Mouse (Mus musculus) stomach, postnatal 0 days (tissue): ENCODE data around the gene Dad1. TPM values are rescaled to one million over a fixed set of nuclear protein-coding genes. Genes with fewer than 3 reads are reported as not detected.

Experiments used
- ATAC-seq: fragments of 200-750 bp; cut with Nextera tagmentation; 2 replicates; pipeline ENCODE4 v1.8.0; 2017; ENCODE audit not compliant: low FRiP score, low TSS enrichment
- DNase-seq: peaks from one replicate; pipeline ENCODE4 v3.0.0-alpha.2; 2016; ENCODE audit warnings: low spot score
- H3K27ac ChIP-seq: fragments of 300-500 bp; sonication (generic); replicated peaks from 2 replicates; pipeline ENCODE4 v1.5.1; 2014; ENCODE audit warnings: mild to moderate bottlenecking, control low read depth
- H3K27me3 ChIP-seq: fragments of 300-500 bp; sonication (generic); 2 replicates; pipeline ENCODE4 v1.6.1; 2014; ENCODE audit warnings: low read length; ENCODE audit not compliant: control insufficient read depth, insufficient read depth
- H3K36me3 ChIP-seq: fragments of 300-500 bp; sonication (generic); 2 replicates; pipeline ENCODE4 v1.6.1; 2014; ENCODE audit warnings: low read length, mixed read lengths; ENCODE audit not compliant: control insufficient read depth, insufficient read depth
- H3K4me1 ChIP-seq: fragments of 300-500 bp; sonication (generic); replicated peaks from 2 replicates; pipeline ENCODE4 v1.6.1; 2014; ENCODE audit warnings: antibody characterized with exemption; ENCODE audit not compliant: control insufficient read depth, insufficient read depth
- H3K4me2 ChIP-seq: fragments of 300-500 bp; sonication (generic); replicated peaks from 2 replicates; pipeline ENCODE4 v1.6.1; 2014; ENCODE audit warnings: low read depth, mild to moderate bottlenecking, control low read depth, moderate library complexity
- H3K4me3 ChIP-seq: fragments of 300-500 bp; sonication (generic); 2 replicates; pipeline ENCODE4 v1.5.1; 2014; ENCODE audit warnings: low read depth, low read length, control low read depth
- H3K9ac ChIP-seq: fragments of 300-500 bp; sonication (generic); 2 replicates; pipeline ENCODE4 v1.6.1; 2014; ENCODE audit warnings: mild to moderate bottlenecking, low read length, control low read depth, mixed read lengths
- H3K9me3 ChIP-seq: fragments of 300-500 bp; sonication (generic); 2 replicates; pipeline ENCODE4 v1.6.1; 2016; ENCODE audit warnings: low read length; ENCODE audit not compliant: control insufficient read depth
- CTCF ChIP-seq: IDR thresholded peaks from 2 replicates; pipeline ENCODE4 v1.5.1; 2016; ENCODE audit warnings: antibody characterized with exemption, low read depth, mild to moderate bottlenecking, moderate library complexity
- EP300 ChIP-seq: optimal IDR thresholded peaks from 2 replicates; pipeline ENCODE3; 2016; ENCODE audit warnings: antibody characterized with exemption
- WGBS: fragments of 180-500 bp; shearing (Covaris S2); extraction: QIAGEN DNeasy Blood & Tissue Kit; methylation state at CpG from one replicate; pipeline ENCODE4 v1.1.7; 2014; 5-methylcytosine and 5-hydroxymethylcytosine counted together
- polyA plus RNA-seq: library from polyadenylated mRNA; unstranded; fragments of >200 nt; fragmentation: Nextera tagmentation; extraction: Ambion mirVana; gene quantifications from 2 replicates; pipeline ENCODE4 v1.2.1, GENCODE M21; 2015

Dad1 gene
- polyA plus RNA-seq, 1 experiment from 2014 or later: 433 TPM

GRCm38 (mm10) chr14:54264231-54264630, 10.3 kb upstream of the Dad1 start:
- DNase-seq: no peak
- no peak for TF ChIP-seq CTCF
- no peak for TF ChIP-seq EP300
- Histone ChIP-seq H3K4me1 (no peaks in the 10 kb centered on the region), H3K36me3 (peaks cover 18% of the 10 kb centered on the region), H3K27ac (no peak overlapping the region), H3K9ac (no peak overlapping the region), H3K4me3 (no peak overlapping the region), H3K9me3 (no peaks in the 10 kb centered on the region), H3K4me2 (no peak overlapping the region), H3K27me3 (no peaks in the 10 kb centered on the region)
- 91% methylated on average over 7 of the region's 7 CpGs for WGBS
- no peak for ATAC-seq

- DNase-seq: no peak
- 93% methylated on average over 6 of the region's 6 CpGs for WGBS
- H3K4me1 ChIP-seq: no peaks in the 10 kb centered on the region; the same call in 1 of the 2 replicates
These were observed 9.2 kb upstream of the Dad1 start for GRCm38 (mm10) chr14:54263099-54263498.

GRCm38 (mm10) chr14:54262622-54263021, 8.7 kb upstream of the Dad1 start:
- no peaks in the 10 kb centered on the region; the same call in 1 of the 2 replicates for H3K4me1 ChIP-seq
- H3K27ac ChIP-seq: no peak overlapping the region
- no peak overlapping the region for H3K4me2 ChIP-seq
- ATAC-seq (no peak), DNase-seq (no peak)
- H3K27me3 ChIP-seq: no peaks in the 10 kb centered on the region
- no peaks in the 10 kb centered on the region for H3K9me3 ChIP-seq
- no peak overlapping the region for H3K9ac ChIP-seq
- no peak for TF ChIP-seq CTCF
- no peak for TF ChIP-seq EP300
- peaks cover 12% of the 10 kb centered on the region for H3K36me3 ChIP-seq
- 94% methylated on average over 8 of the region's 8 CpGs for WGBS
- H3K4me3 ChIP-seq: no peak overlapping the region

More at GRCm38 (mm10) chr14:54263099-54263498, 9.2 kb upstream of the Dad1 start:
- Histone ChIP-seq H3K27me3 (no peaks in the 10 kb centered on the region), H3K9me3 (no peaks in the 10 kb centered on the region), H3K4me3 (no peak overlapping the region), H3K9ac (no peak overlapping the region), H3K4me2 (no peak overlapping the region), H3K36me3 (peaks cover 17% of the 10 kb centered on the region), H3K27ac (no peak overlapping the region)
- no peak for ATAC-seq
- no peak for TF ChIP-seq EP300
- no peak for TF ChIP-seq CTCF

- Histone ChIP-seq H3K9me3 (no peaks in the 10 kb centered on the region), H3K4me1 (no peaks in the 10 kb centered on the region; the same call in 1 of the 2 replicates), H3K27me3 (no peaks in the 10 kb centered on the region), H3K9ac (no peak overlapping the region), H3K4me2 (no peak overlapping the region), H3K36me3 (peaks cover 12% of the 10 kb centered on the region), H3K27ac (no peak overlapping the region), H3K4me3 (no peak overlapping the region)
- no peak for TF ChIP-seq CTCF
- no peak for TF ChIP-seq EP300
- DNase-seq (peak; percentile 4), ATAC-seq (no peak)
- WGBS: 94% methylated on average over 2 of the region's 2 CpGs
These were observed 7.5 kb upstream of the Dad1 start for GRCm38 (mm10) chr14:54261386-54261785.

GRCm38 (mm10) chr14:54260196-54260595, 6.3 kb upstream of the Dad1 start:
- H3K27ac ChIP-seq: no peak overlapping the region
- no peak for TF ChIP-seq EP300
- no peak for TF ChIP-seq CTCF
- no peak overlapping the region for H3K9ac ChIP-seq
- no peaks in the 10 kb centered on the region for H3K9me3 ChIP-seq
- no peak overlapping the region for H3K4me3 ChIP-seq
- DNase-seq (peak; percentile 14), ATAC-seq (no peak)
- H3K36me3 ChIP-seq: peaks cover 11% of the 10 kb centered on the region
- no peaks in the 10 kb centered on the region for H3K27me3 ChIP-seq
- H3K4me1 ChIP-seq: no peaks in the 10 kb centered on the region; the same call in 1 of the 2 replicates
- H3K4me2 ChIP-seq: peak overlapping the region; percentile 80
- 72% methylated on average over 2 of the region's 2 CpGs for WGBS

- Histone ChIP-seq H3K27me3 (no peaks in the 10 kb centered on the region), H3K9ac (peak overlapping the region; percentile 78), H3K9me3 (no peaks in the 10 kb centered on the region), H3K4me2 (peak overlapping the region; percentile 80), H3K36me3 (peaks cover 10% of the 10 kb centered on the region), H3K27ac (peak overlapping the region; percentile 53), H3K4me3 (peak overlapping the region; percentile 60), H3K4me1 (no peaks in the 10 kb centered on the region; the same call in 1 of the 2 replicates)
- DNase-seq (no peak), ATAC-seq (no peak)
- WGBS: 15% methylated on average over 8 of the region's 8 CpGs
- TF ChIP-seq EP300 (no peak), CTCF (no peak)
These were observed 5.8 kb upstream of the Dad1 start for GRCm38 (mm10) chr14:54259722-54260085.
